Mouse (Mus musculus): ENCODE data around the gene Zbtb5.
"Not testable (repeated sequence)": the region's sequence is repeated elsewhere in the genome, so short reads cannot be mapped to it uniquely, and the experiment has no call there.

Gene Zbtb5

GRCm38 (mm10) chr4:45012105-45012975 lies at the start of gene Zbtb5:
Gene Zbtb5 (minus strand): TSS chr4:45012412.
- DNase-seq = peak; percentile 98 to 99

- DNase-seq = no peak
Observed at GRCm38 (mm10) chr4:45055451-45055850, 43.2 kb upstream of the Zbtb5 start.

DNA sequence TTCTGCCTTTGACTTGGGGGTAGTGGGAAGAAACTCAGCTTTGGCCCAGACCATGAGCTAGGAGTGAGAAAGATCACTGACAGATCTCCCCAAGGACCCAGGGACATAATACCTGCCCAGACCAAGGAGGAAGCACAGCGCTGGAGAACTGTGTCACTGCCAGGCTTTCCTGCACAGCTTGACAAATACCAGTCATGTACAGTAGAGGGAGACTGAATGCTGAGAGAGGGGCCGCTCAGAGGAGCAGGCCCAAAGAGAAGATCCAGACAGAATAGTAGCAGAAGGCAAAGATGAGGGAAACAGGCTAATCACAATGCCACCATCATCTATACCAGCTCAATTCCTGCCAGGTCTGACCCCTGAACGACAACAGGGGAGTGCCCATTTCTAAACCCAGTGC lies 42.6 kb upstream of the Zbtb5 start:
- DNase-seq = peak in 1 of 2 experiments; percentile 13

- no peak for DNase-seq
Observed at GRCm38 (mm10) chr4:45047956-45048355, 35.7 kb upstream of the Zbtb5 start.

- DNase-seq = no peak
Observed at GRCm38 (mm10) chr4:45047286-45047887, 35.2 kb upstream of the Zbtb5 start.

- DNase-seq = no peak
Observed at GRCm38 (mm10) chr4:45046679-45047078, 34.5 kb upstream of the Zbtb5 start.

GRCm38 (mm10) chr4:45040795-45041194 lies 28.6 kb upstream of the Zbtb5 start:
- DNase-seq = no peak

DNA sequence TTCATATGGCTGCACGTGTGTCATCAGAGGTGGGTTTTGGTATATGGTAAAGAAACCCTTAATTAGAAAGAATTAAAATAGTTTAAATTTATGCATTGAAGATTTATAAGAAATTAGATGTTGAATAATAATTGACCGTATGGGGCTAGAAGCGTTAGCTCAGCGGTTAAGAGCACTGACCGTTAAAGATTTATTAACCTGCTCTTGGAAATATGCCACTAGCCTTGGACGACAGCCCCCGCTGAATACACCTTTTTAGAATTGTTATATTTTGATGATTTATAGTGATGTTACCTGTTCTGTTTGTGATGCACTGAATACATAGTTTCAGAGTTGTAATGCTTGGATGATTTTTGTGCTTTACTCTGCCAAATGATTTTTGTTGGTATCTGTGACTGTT lies 27.3 kb upstream of the Zbtb5 start:
- DNase-seq = not testable (repeated sequence)

- peak; percentile 51 to 59 for DNase-seq
Observed at GRCm38 (mm10) chr4:45038879-45039278, 26.7 kb upstream of the Zbtb5 start.

DNA sequence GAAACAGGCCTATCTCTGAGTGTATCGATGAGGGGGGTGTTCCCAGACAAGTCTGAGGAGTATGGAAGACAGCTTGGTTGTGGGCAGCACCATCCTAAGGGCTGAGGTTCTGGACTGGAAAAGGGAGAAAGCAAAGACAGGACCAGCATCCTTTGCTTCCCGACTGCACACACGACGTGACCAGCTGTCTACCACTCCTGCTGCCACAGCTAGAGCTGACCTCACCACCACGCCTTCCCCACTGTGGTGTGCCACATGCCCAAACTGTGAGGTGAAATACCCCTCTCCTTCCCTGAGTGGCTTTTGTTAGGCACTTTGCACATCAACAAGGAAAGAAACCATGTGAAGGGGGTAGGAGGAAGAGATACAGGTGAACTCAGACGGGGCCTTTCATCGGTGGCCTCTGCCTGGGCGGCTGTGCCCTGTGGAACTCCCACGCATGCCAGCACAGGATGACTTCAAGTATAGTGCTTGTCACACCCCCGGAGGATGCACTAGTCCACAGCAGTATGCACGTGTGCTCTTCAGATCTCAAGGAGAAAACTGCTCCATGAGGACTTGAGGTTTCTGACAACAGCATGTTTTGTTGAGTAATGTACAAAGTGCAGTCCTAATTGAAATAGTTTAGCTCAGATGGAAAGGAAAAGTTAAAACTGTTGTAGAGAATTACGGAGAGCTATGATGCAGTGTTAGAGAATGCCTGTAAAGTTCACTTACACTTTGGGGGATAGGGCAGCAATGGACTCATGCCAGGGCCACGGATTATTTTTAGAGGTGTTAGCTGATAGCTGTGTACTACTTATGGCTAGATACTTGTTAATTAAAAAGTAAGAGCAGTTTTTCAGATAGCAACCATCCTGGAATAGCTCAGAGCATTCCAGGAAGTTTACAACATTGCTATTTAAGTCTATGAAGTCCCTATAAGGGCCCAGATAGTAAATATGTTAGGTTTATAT lies 25.5 kb upstream of the Zbtb5 start:
- no peak for DNase-seq

- DNase-seq = no peak
Observed at GRCm38 (mm10) chr4:45036571-45036970, 24.4 kb upstream of the Zbtb5 start.

GRCm38 (mm10) chr4:45036048-45036447 lies 23.8 kb upstream of the Zbtb5 start:
- no peak for DNase-seq

GRCm38 (mm10) chr4:45034693-45035628 lies 22.7 kb upstream of the Zbtb5 start:
- no peak for DNase-seq

DNA sequence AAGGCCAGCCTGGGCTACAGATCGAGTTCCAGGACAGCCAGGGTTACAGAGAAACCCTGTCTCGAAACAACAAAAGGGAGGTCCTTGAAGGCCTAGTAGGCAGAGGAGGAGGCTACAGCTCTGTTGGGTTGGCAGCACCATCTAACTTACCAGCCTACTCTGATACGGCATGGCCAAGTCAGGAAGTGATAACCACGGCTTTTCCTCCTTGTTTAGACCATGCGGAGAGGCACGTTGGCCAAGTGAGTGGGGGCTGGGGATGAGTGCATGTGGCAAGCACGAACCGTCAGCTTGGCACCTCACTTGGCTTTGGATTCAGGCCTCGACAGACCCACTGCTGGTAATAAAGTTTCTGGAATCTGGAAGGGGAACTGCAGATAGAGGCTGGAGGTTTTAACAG lies 20.4 kb upstream of the Zbtb5 start:
- no peak for DNase-seq

DNA sequence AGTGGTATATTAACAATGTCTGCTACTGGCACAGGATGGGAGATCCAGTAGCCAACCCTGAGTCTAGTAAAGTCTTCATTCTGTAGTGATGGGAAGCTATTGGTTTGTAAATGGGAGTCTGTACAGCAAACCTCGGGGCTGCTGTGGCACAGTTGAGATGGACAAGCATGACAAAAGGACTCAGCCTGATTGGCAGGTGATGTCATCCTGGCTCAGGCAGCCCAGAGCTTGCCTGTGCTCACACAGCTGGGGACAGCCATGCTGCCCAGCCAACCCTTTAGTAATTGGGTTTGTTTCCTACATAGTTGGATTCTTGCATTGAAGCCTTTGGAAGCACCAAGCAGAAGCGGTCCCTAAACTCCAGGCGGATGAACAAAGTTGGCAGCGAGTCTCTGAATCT lies 14.2 kb upstream of the Zbtb5 start:
- no peak for DNase-seq

- peak in 1 of 2 experiments; percentile 18 for DNase-seq
Observed at GRCm38 (mm10) chr4:45019009-45019408, 6.8 kb upstream of the Zbtb5 start.

DNA sequence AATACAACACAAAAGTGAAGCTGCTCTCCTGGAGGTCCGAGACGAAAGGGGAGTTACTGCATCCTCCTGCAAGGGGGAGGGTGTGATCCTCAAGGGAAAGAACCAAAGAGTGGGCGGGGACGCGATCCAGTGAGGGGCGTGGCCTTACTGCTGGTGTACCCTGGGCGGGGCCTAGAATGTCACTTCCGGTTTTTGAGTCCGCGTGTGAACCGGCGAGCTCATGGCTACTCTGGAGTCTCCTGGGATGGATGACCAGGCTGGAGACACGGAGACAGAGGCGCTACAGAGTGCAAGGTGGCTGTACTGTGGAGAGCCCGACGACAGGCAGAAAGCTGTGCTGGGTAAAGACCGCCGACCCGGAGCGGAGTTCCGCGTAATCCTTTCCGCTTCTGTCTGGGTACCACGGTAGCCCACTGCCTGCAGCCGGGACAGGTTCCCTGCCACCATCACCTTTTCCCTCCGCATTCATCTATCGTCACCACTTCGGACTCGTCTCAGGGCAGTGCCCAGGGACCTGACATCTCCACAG lies 6.3 kb upstream of the Zbtb5 start, which contains the start of gene Polr1e:
Polr1e (plus strand) TSS at position 132 of the 529 bp plus-strand sequence.
- DNase-seq = peak; percentile 95 to 96

- DNase-seq = peak; percentile 54 to 57
Observed at GRCm38 (mm10) chr4:45015615-45016014, 3.4 kb upstream of the Zbtb5 start.

DNA sequence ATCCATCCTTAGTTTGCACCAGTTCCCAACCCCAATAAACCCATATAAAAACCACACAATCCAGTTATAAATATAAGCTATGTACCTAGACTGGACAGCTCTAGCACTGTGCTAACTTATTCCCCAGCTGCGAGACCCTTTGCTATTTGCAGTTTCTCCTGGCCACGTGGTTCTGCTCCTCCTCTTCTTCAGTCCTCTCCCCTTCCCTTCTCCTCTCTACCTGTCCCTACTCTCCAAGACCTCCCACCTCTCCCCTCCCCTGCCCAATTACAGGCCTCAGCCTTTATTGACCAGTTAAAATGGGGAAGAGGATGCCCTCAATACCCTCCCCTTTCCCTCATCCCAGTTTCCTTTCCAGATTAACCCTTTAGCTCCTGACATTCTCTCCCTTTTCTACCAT lies 1.3 kb upstream of the Zbtb5 start:
- no peak for DNase-seq

DNA sequence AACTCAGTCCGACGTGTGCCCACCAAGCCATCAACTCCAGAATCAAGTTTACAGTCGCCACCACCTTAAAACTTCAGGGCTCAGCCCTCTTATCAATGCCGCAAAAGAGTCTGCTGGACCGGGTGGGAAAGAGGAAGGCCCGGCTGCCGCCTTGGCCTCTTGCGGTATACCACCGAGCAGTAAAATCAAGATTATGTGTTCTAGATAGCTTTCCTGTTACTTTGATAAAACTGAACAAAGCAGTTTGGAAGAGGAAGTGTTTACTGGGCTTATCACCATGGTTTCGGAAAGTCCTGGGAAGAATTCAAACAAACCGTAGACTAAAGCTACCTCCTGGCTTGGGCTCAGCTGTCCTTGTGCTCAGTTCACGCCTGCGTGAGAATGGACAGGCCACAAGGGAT lies 819 bp upstream of the Zbtb5 start:
- DNase-seq = peak; percentile 59 to 63

DNA sequence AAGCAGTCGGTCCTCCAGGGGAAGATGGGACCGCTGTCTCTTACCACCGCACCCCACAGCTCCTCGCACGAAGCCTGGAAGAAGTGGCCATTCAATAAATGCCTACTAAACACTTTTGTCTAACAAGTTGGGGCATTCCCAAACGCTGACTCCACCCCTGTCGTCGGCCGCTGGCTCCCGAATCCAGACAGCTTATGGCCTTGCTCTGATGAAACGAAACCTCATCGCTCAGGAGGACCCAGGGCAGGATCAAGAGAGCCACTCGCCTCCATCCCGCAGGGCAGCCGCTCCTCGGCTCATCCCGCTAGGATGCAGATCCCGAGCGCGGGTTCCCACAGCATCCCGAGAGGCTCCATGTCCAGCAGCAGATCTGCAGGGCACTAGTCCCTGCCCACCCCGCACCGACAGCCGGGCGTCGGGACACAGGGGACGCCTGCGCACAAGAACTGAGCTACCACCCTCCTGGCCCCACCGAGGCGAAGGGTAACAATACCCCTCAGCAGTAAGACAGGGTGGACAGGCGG lies 569 bp downstream of the Zbtb5 start:
- peak; percentile 57 to 63 for DNase-seq

All from B cell, adult 2 months (primary cell).